Mouse (Mus musculus) left cerebral cortex, adult 11 months (tissue): ENCODE measurements around the gene Kansl1l.
A peak's percentile ranks its signal among the peaks of the same experiment; 100 is the strongest.

ENCODE experiments used
- DNase-seq: peaks from one replicate; pipeline ENCODE4 v3.0.0; 2022; ENCODE audit warnings: low spot score

Gene Kansl1l

GRCm38 (mm10) chr1:66817453-66817839, at the start of gene Kansl1l:
Kansl1l (minus strand) TSS chr1:66817562.
- DNase-seq: peak; percentile 91

- no peak for DNase-seq
Observed at GRCm38 (mm10) chr1:66865633-66866032, 48.3 kb upstream of the Kansl1l start.

- no peak for DNase-seq
Observed at GRCm38 (mm10) chr1:66863741-66864495, 46.6 kb upstream of the Kansl1l start.

GRCm38 (mm10) chr1:66862712-66863511, 45.5 kb upstream of the Kansl1l start, which contains the start of gene Acadl:
Acadl (minus strand) TSS chr1:66863277.
- DNase-seq: peak; percentile 23

- no peak for DNase-seq
Observed at GRCm38 (mm10) chr1:66861764-66862672, 44.7 kb upstream of the Kansl1l start.

GRCm38 (mm10) chr1:66847506-66847905, 30.1 kb upstream of the Kansl1l start:
- DNase-seq: no peak

- no peak for DNase-seq
Observed at GRCm38 (mm10) chr1:66845690-66846318, 28.4 kb upstream of the Kansl1l start.

- DNase-seq: no peak
Observed at GRCm38 (mm10) chr1:66841938-66842337, 24.6 kb upstream of the Kansl1l start.

- no peak for DNase-seq
Observed at GRCm38 (mm10) chr1:66841510-66841909, 24.1 kb upstream of the Kansl1l start.

GRCm38 (mm10) chr1:66839755-66840438, 22.5 kb upstream of the Kansl1l start:
- no peak for DNase-seq

- no peak for DNase-seq
Observed at GRCm38 (mm10) chr1:66839135-66839534, 21.8 kb upstream of the Kansl1l start.

GRCm38 (mm10) chr1:66838184-66839042, 21.1 kb upstream of the Kansl1l start:
- DNase-seq: peak; percentile 64

GRCm38 (mm10) chr1:66837207-66837606, 19.8 kb upstream of the Kansl1l start:
- DNase-seq: no peak

GRCm38 (mm10) chr1:66832636-66833165, 15.3 kb upstream of the Kansl1l start:
- DNase-seq: no peak

- DNase-seq: no peak
Observed at GRCm38 (mm10) chr1:66831824-66832600, 14.7 kb upstream of the Kansl1l start.

- DNase-seq: no peak
Observed at GRCm38 (mm10) chr1:66829400-66830080, 12.2 kb upstream of the Kansl1l start.

- DNase-seq: no peak
Observed at GRCm38 (mm10) chr1:66821966-66822365, 4.6 kb upstream of the Kansl1l start.

GRCm38 (mm10) chr1:66820241-66820640, 2.9 kb upstream of the Kansl1l start:
- no peak for DNase-seq
